Mouse (Mus musculus) myocyte (in vitro differentiated cells): ENCODE measurements around the gene Rps6kb2.

Experiments
- E2F4 ChIP-seq: IDR thresholded peaks from one replicate; pipeline ENCODE4 v1.6.1; 2011; ENCODE audit warnings: mild to moderate bottlenecking, control low read depth, moderate library complexity; ENCODE audit not compliant: insufficient read depth
- TCF12 ChIP-seq: IDR thresholded peaks from one replicate; pipeline ENCODE4 v1.6.1; 2011; ENCODE audit warnings: mild to moderate bottlenecking, control low read depth; ENCODE audit not compliant: poor library complexity, insufficient read depth, severe bottlenecking

DNA sequence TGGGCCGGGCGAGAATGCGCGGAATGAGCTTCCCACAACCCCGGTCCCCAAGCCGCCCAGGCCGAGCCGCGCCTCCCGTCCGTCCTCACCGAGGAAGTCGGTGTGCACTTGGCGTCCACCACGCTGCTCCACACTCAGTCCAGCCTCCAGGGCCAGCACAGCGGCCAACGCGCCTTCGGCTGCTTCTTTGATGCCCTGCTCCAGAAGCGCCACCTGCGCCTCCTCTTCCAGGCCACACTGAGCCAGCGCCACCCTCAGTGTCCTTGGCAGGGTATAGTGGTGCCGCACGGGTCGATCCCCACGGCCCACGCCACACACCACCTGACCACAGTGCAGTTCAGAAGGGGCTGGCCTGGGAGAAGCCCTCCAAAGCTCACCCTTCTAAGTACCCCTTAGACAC, 6.7 kb upstream of the Rps6kb2 start:
- TF ChIP-seq TCF12, result no peak
- TF ChIP-seq E2F4, result no peak
